Comparison of ENCODE assay signal across 8 mouse cellular contexts in genomic region chr10:83533910-83534283, GRCm38 (mm10). TPM values are rescaled to one million over a fixed set of nuclear protein-coding genes. Genes with fewer than 3 reads are reported as not detected.
DNase-seq lines count a peak whose midpoint lies in the region; ATAC-seq and TF ChIP-seq lines count a peak whose summit lies in the region.

Aldh1l2 (minus strand) TSS chr10:83534140.

- no peak within 1 kb of the TSS for H3K27ac ChIP-seq in cortical plate, adult 2 months (ENCODE audit: insufficient read depth, low read length)
- peak within 1 kb of the TSS; percentile 68 for H3K27ac ChIP-seq in hindbrain, postnatal 0 days

- H3K27me3 ChIP-seq in hindbrain, postnatal 0 days (ENCODE audit: insufficient read depth, low read length), result no peaks in the 10 kb centered on the region

- peak; percentile 94 for ATAC-seq in hindbrain, postnatal 0 days
- peak; percentile 84 for ATAC-seq in megakaryocyte, adult 5-6 weeks (ENCODE audit: poor library complexity, severe bottlenecking)

- no peak for TF ChIP-seq CTCF in cortical plate, adult 2 months (IDR thresholded peaks at IDR 0.05; ENCODE audit: extremely low read depth, insufficient read depth, low read length)
- TF ChIP-seq CTCF in hindbrain, postnatal 0 days (IDR thresholded peaks at IDR 0.05; ENCODE audit: low read depth), result no peak

- H3K4me2 ChIP-seq in hindbrain, postnatal 0 days (ENCODE audit: low read depth, low read length), result peak within 1 kb of the TSS; percentile 83

- DNase-seq in adipocyte (ENCODE audit: low spot score), result peak; percentile 60
- peak; percentile 47 to 58 for DNase-seq in gastrocnemius, adult 8-10 months (ENCODE audit: low spot score in 2 of 2)
- DNase-seq in hindbrain, postnatal 0 days (ENCODE audit: low spot score), result peak; percentile 86
- DNase-seq in left cerebral cortex, adult 8-10 months (ENCODE audit: low spot score in 2 of 2), result peak; percentile 15 to 43
- peak; percentile 43 for DNase-seq in right cerebral cortex, postnatal 14 days
- peak; percentile 61 to 75 for DNase-seq in urinary bladder, postnatal 36 days (ENCODE audit: low spot score in 2 of 2)

- 2% methylated on average over 21 of the region's 21 CpGs for WGBS in hindbrain, postnatal 0 days

- TF ChIP-seq POLR2A in cortical plate, adult 2 months (IDR thresholded peaks at IDR 0.05; ENCODE audit: extremely low read depth, insufficient read depth, low read length), result no peak

- H3K4me3 ChIP-seq in cortical plate, adult 2 months (ENCODE audit: insufficient read depth, low read length), result peak within 1 kb of the TSS; percentile 34
- peak within 1 kb of the TSS; percentile 58 for H3K4me3 ChIP-seq in hindbrain, postnatal 0 days (ENCODE audit: low read length)

- H3K36me3 ChIP-seq in hindbrain, postnatal 0 days (ENCODE audit: insufficient read depth, low read length), result no peaks in the 10 kb centered on the region

- no peaks in the 10 kb centered on the region for H3K9me3 ChIP-seq in hindbrain, postnatal 0 days (ENCODE audit: low read length)

- no peaks in the 10 kb centered on the region for H3K4me1 ChIP-seq in cortical plate, adult 2 months (ENCODE audit: control insufficient read depth, insufficient read depth, low read length)
- no peaks in the 10 kb centered on the region; the same call in 1 of the 2 replicates for H3K4me1 ChIP-seq in hindbrain, postnatal 0 days (ENCODE audit: insufficient read depth, low read length)

- H3K9ac ChIP-seq in hindbrain, postnatal 0 days (replicated peaks; ENCODE audit: low read length), result peak within 1 kb of the TSS; percentile 70

RNA-seq across cellular contexts. Expression of gene Aldh1l2, which starts in this region (rescaled TPM):
- polyA plus RNA-seq in cortical plate, adult 2 months (2012; rRNA removed), result 1.8 and 2.0 TPM in 2 replicates
- total RNA-seq in gastrocnemius, adult 8-10 months (2022), result 1 to 10 TPM; 3.2 to 4.8 (median 4.1) TPM
- total RNA-seq in hindbrain, postnatal 0 days (2014; rRNA removed), result 14.4 and 18.7 TPM in 2 replicates
- 7.4 and 9.0 TPM in 2 replicates for polyA plus RNA-seq in hindbrain, postnatal 0 days (2015; fragmentation: Nextera tagmentation; extraction: Ambion mirVana)
- total RNA-seq in left cerebral cortex, adult 8-10 months (2022), result 1 to 10 TPM; 1.5 to 3.6 (median 2.4) TPM
- total RNA-seq in megakaryocyte, adult 5-6 weeks (2015), result not detected in 2 replicates
- total RNA-seq in megakaryocyte, adult 5-6 weeks (2017), result not detected in 2 replicates

Comparison
In these comparisons a context has a peak if more than half of its experiments do, and no peak if none do; other contexts are left out.
1. Peak in ATAC-seq in megakaryocyte, adult 5-6 weeks; RNA of the gene not detected or under 1 TPM.
2. DNase-seq: peak in every context shown above with its lines; median percentile 86 in hindbrain, postnatal 0 days; 68 in urinary bladder, postnatal 36 days; 60 in adipocyte; 52 in gastrocnemius, adult 8-10 months; 43 in right cerebral cortex, postnatal 14 days; 29 in left cerebral cortex, adult 8-10 months.